Mouse (Mus musculus) heart, adult 2 months (tissue): ENCODE results near the gene Naa15. TPM values are rescaled to one million over a fixed set of nuclear protein-coding genes. Genes with fewer than 3 reads are reported as not detected.

Experiments used
- DNase-seq, 2 experiments: peaks; one replicate each; pipeline ENCODE4 v3.0.0; 2021
- H3K27ac ChIP-seq: fragments of 200-600 bp; 2 replicates; pipeline ENCODE4 v1.8.1; 2022
- H3K27me3 ChIP-seq: fragments of 200-500 bp; 2 replicates; pipeline ENCODE4 v1.6.1; 2012; ENCODE audit warnings: mild to moderate bottlenecking, low read length, inconsistent platforms, mixed read lengths; ENCODE audit not compliant: control insufficient read depth, insufficient read depth
- H3K36me3 ChIP-seq: fragments of 200-500 bp; 2 replicates; pipeline ENCODE4 v1.6.1; 2012; ENCODE audit warnings: low read length, inconsistent platforms; ENCODE audit not compliant: control insufficient read depth, insufficient read depth
- H3K4me1 ChIP-seq: fragments of 200-500 bp; 2 replicates; pipeline ENCODE4 v1.6.1; 2011; ENCODE audit warnings: low read length; ENCODE audit not compliant: control insufficient read depth, insufficient read depth
- H3K4me3 ChIP-seq: fragments of 200-600 bp; 2 replicates; pipeline ENCODE4 v1.8.1; 2022
- H3K79me2 ChIP-seq: fragments of 200-500 bp; replicated peaks from 2 replicates; pipeline ENCODE4 v1.6.1; 2012; ENCODE audit warnings: mild to moderate bottlenecking, inconsistent platforms, low read length, moderate library complexity, mixed read lengths; ENCODE audit not compliant: control insufficient read depth, insufficient read depth
- H3K9ac ChIP-seq: fragments of 200-500 bp; 2 replicates; pipeline ENCODE4 v1.6.1; 2012; ENCODE audit warnings: low read depth, mild to moderate bottlenecking, control low read depth, inconsistent platforms, low read length, mixed read lengths
- CTCF ChIP-seq: fragments of 200-600 bp; IDR thresholded peaks from 2 replicates; pipeline ENCODE4 v1.8.1; 2022; ENCODE audit warnings: antibody characterized with exemption, mild to moderate bottlenecking, moderate library complexity
- EP300 ChIP-seq: fragments of 200-500 bp; IDR thresholded peaks from 2 replicates; pipeline ENCODE4 v1.6.1; 2011; ENCODE audit warnings: low read depth, low read length, control low read depth; ENCODE audit not compliant: insufficient read depth
- POLR2A ChIP-seq: fragments of 200-500 bp; IDR thresholded peaks from 2 replicates; pipeline ENCODE4 v1.6.1; 2011; ENCODE audit warnings: mild to moderate bottlenecking, low read depth, low read length, control low read depth; ENCODE audit not compliant: insufficient read depth
- WGBS: fragments of 180-500 bp; shearing (Covaris S2); methylation state at CpG from one replicate; pipeline ENCODE4 v1.1.7; 2018; 5-methylcytosine and 5-hydroxymethylcytosine counted together
- intact Hi-C: fragments of 180-260 bp; cut with DNase I; formaldehyde crosslinking; loops from one replicate; pipeline ENCODE4 v1.15.1; 2025
- polyA plus RNA-seq: library from polyadenylated mRNA; depleted of rRNA; stranded (reverse); fragments of >200 nt; gene quantifications from 2 replicates; pipeline ENCODE4 v1.2.3, GENCODE M21; 2012
- total RNA-seq, 2 experiments: library from RNA; stranded (reverse); gene quantifications; 2 replicates each; pipeline ENCODE4 v1.2.3; 2021

Naa15 gene
- total and polyA plus RNA-seq, 3 experiments, result 4.9 to 55.0 (median 45.9) TPM

- H3K79me2 ChIP-seq, result 0 out of 2 replicates have a peak, but pooled peaks cover 1% of the 10 kb centered on the region
- no peak overlapping the region for H3K9ac ChIP-seq
- H3K27me3 ChIP-seq, result no peaks in the 10 kb centered on the region
- no peak overlapping the region for H3K4me3 ChIP-seq
- intact Hi-C loops, result loop anchor here (5.0 to 10.0 kb wide), 2 partner anchors 81 to 764 kb away; partner anchors contain the start of gene Setd7
- H3K4me1 ChIP-seq, result no peaks in the 10 kb centered on the region; the same call in 1 of the 2 replicates
- H3K36me3 ChIP-seq, result no peaks in the 10 kb centered on the region
- peak; percentile 26 to 43 for DNase-seq
- TF ChIP-seq CTCF (peak; percentile 86), EP300 (no peak)
- H3K27ac ChIP-seq, result no peak overlapping the region
These were observed 66.1 kb downstream of the Naa15 start for GRCm38 (mm10) chr3:51481059-51481458.

GRCm38 (mm10) chr3:51481881-51482280 lies 66.9 kb downstream of the Naa15 start:
- no peak overlapping the region for H3K4me3 ChIP-seq
- H3K79me2 ChIP-seq, result 0 out of 2 replicates have a peak, but pooled peaks cover 1% of the 10 kb centered on the region
- no peak overlapping the region for H3K27ac ChIP-seq
- 39% methylated on average over 3 of the region's 3 CpGs for WGBS
- H3K4me1 ChIP-seq, result no peaks in the 10 kb centered on the region; the same call in 1 of the 2 replicates
- H3K36me3 ChIP-seq, result no peaks in the 10 kb centered on the region
- intact Hi-C loops, result loop anchor here (5.0 to 10.0 kb wide), 2 partner anchors 80 to 763 kb away; partner anchors contain the start of gene Setd7
- no peak overlapping the region for H3K9ac ChIP-seq
- TF ChIP-seq CTCF (no peak), EP300 (no peak), POLR2A (no peak)
- H3K27me3 ChIP-seq, result no peaks in the 10 kb centered on the region
- no peak for DNase-seq

GRCm38 (mm10) chr3:51482781-51483180 lies 67.8 kb downstream of the Naa15 start:
- intact Hi-C loops, result loop anchor here (5.0 to 10.0 kb wide), 2 partner anchors 80 to 762 kb away; partner anchors contain the start of gene Setd7
- Histone ChIP-seq H3K36me3 (no peaks in the 10 kb centered on the region), H3K4me1 (no peaks in the 10 kb centered on the region; the same call in 1 of the 2 replicates), H3K27me3 (no peaks in the 10 kb centered on the region), H3K4me3 (no peak overlapping the region), H3K9ac (no peak overlapping the region), H3K79me2 (0 out of 2 replicates have a peak, but pooled peaks cover 1% of the 10 kb centered on the region), H3K27ac (no peak overlapping the region)
- WGBS, result 56% methylated on average over 3 of the region's 3 CpGs
- DNase-seq, result no peak
- no peak for TF ChIP-seq CTCF
- TF ChIP-seq POLR2A, result no peak
- no peak for TF ChIP-seq EP300

- H3K9ac ChIP-seq, result peak within 1 kb of the TSS; percentile 90
- H3K27me3 ChIP-seq, result no peaks in the 10 kb centered on the region
- H3K36me3 ChIP-seq, result no peaks in the 10 kb centered on the region
- H3K4me3 ChIP-seq, result peak within 1 kb of the TSS; percentile 93
- intact Hi-C loops, result loop anchor here (5.0 to 10.0 kb wide), 2 partner anchors 78 to 761 kb away; partner anchors contain the start of gene Setd7
- H3K27ac ChIP-seq, result peak within 1 kb of the TSS; percentile 94
- TF ChIP-seq EP300 (peak; percentile 10; the same call in 1 of the 2 replicates), CTCF (peak; percentile 43), POLR2A (peak; percentile 94)
- DNase-seq, result peak; percentile 97
- H3K79me2 ChIP-seq, result peaks cover 5% of the 10 kb centered on the region; the same call in 1 of the 2 replicates
- H3K4me1 ChIP-seq, result no peaks in the 10 kb centered on the region; the same call in 1 of the 2 replicates
- WGBS, result under 1% methylated on average over 69 of the region's 70 CpGs
These were observed 68.9 kb downstream of the Naa15 start, which contains the start of gene Rab33b for GRCm38 (mm10) chr3:51483741-51484359. Gene Rab33b, plus strand, starts transcription at chr3:51483920.

GRCm38 (mm10) chr3:51484370-51484769 lies 69.4 kb downstream of the Naa15 start:
- H3K4me3 ChIP-seq, result peak overlapping the region; percentile 93
- WGBS, result 0% methylated on average over 33 of the region's 33 CpGs
- H3K27ac ChIP-seq, result peak overlapping the region; percentile 94
- no peaks in the 10 kb centered on the region for H3K27me3 ChIP-seq
- H3K9ac ChIP-seq, result peak overlapping the region; percentile 90
- no peaks in the 10 kb centered on the region for H3K36me3 ChIP-seq
- DNase-seq, result no peak
- peaks cover 5% of the 10 kb centered on the region; the same call in 1 of the 2 replicates for H3K79me2 ChIP-seq
- no peaks in the 10 kb centered on the region; the same call in 1 of the 2 replicates for H3K4me1 ChIP-seq
- intact Hi-C loops, result loop anchor here (5.0 to 10.0 kb wide), 2 partner anchors 78 to 760 kb away; partner anchors contain the start of gene Setd7
- TF ChIP-seq CTCF (no peak), POLR2A (no peak), EP300 (no peak)
